Mouse (Mus musculus): ENCODE data around the gene Galns. TPM values are rescaled to one million over a fixed set of nuclear protein-coding genes. Genes with fewer than 3 reads are reported as not detected.

Galns gene
- polyA plus RNA-seq, 1 experiment from 2014 or later: 12.5 TPM

DNA sequence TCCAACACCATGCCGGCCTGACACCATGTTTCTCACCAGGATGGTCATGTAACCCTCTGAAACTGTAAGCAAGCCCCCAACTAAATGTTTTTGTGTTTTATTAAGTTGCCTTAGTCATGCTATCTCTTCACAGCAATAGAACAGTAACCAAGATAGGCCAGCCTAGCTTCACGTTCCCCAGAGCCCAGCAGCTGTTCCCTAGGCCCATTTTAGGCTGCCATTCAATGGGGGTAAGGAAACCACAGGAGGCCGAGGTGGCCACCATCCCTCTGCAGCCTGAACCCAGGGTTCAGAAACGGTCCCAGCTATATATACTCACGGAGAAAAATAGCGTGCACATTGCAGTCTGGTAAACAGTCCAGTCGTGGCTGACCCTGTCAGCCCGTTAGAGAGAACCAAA, 67.1 kb downstream of the Galns start:
- ATAC-seq (ENCODE audit: insufficient read depth) (no peak), DNase-seq (no peak)
- Histone ChIP-seq H3K27me3 (ENCODE audit: insufficient read depth, low read length) (no peaks in the 10 kb centered on the region), H3K9ac (no peak overlapping the region), H3K27ac (ENCODE audit: low read depth) (no peak overlapping the region), H3K4me2 (no peak overlapping the region), H3K4me3 (ENCODE audit: low read depth, low read length) (no peak overlapping the region), H3K36me3 (ENCODE audit: insufficient read depth) (peaks cover 29% of the 10 kb centered on the region; the same call in 1 of the 2 replicates), H3K9me3 (ENCODE audit: low read depth, low read length) (no peaks in the 10 kb centered on the region), H3K4me1 (ENCODE audit: insufficient read depth) (peaks cover 18% of the 10 kb centered on the region)
- TF ChIP-seq CTCF (IDR thresholded peaks at IDR 0.05; ENCODE audit: low read depth): no peak
- 88% methylated on average over 8 of the region's 8 CpGs for WGBS

DNA sequence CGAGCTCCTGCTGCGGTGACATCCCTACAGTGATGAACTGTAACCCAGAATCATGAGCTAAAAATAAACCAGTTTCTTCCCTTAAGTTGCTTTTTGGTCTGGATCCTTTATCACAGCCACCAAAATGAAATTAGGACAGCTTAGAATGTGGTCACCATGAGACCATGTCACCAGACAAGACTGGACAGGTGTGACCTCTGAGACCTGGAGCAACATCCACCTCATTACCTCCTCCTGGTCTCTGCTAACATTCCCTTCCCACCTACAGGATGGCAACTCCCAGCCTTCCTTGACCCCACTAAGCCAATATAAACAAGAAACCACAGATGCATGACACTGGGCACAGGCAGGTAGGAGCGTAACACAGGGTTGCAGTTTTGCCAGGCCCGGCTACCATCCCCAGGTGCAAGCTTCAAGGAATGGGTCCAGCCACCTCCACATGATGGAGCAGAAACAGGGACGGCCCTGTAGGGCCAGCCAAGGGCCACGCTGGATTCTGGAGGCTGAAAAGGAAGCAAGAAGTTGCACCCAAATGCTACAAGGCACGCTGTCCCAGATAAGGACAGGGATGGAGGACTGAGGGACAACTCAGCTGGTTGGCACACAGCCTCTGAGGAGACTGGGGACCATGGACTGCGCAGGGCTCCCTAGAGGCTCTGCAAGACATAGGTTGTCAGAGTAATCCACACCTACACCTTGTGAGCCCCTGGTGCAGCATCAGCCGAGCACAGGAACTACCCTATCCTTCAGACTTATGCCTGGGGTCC, 72.8 kb downstream of the Galns start:
- no peaks in the 10 kb centered on the region for H3K9me3 ChIP-seq (ENCODE audit: low read depth, low read length)
- H3K36me3 ChIP-seq (ENCODE audit: insufficient read depth): peaks cover 19% of the 10 kb centered on the region; the same call in 1 of the 2 replicates
- H3K4me1 ChIP-seq (ENCODE audit: insufficient read depth): peaks cover 20% of the 10 kb centered on the region
- H3K27me3 ChIP-seq (ENCODE audit: insufficient read depth, low read length): no peaks in the 10 kb centered on the region
- TF ChIP-seq CTCF (IDR thresholded peaks at IDR 0.05; ENCODE audit: low read depth): no peak
- H3K9ac ChIP-seq: no peak overlapping the region
- ATAC-seq (ENCODE audit: insufficient read depth): no peak
- H3K27ac ChIP-seq (ENCODE audit: low read depth): peak overlapping the region; percentile 93
- H3K4me2 ChIP-seq: no peak overlapping the region
- WGBS: 89% methylated on average over 9 of the region's 9 CpGs
- no peak overlapping the region for H3K4me3 ChIP-seq (ENCODE audit: low read depth, low read length)
- no peak for DNase-seq

DNA sequence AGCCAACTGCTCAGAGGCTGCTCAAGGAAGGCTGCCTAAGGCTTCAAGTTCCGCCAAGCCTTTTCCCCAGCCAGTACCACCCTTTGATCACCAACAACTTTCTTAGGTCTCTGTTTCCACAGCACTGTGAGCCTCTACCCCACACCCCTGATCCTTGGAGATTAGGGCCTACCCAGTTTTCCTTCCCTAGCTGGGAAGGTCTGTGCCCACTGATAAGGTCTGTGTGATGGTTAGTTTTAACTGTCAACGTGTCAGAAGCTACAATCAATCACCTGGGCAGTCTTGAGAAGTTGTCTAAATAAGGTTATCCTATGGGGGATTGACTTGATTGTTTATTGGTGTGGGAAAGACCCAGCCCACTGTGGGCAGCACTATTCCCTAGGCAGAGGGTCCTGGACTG, 73.5 kb downstream of the Galns start:
- no peak for TF ChIP-seq CTCF (IDR thresholded peaks at IDR 0.05; ENCODE audit: low read depth)
- DNase-seq (no peak), ATAC-seq (ENCODE audit: insufficient read depth) (0 out of 2 replicates have a peak, but pooled peaks have one; percentile 14)
- no peaks in the 10 kb centered on the region for H3K27me3 ChIP-seq (ENCODE audit: insufficient read depth, low read length)
- no peak overlapping the region for H3K4me3 ChIP-seq (ENCODE audit: low read depth, low read length)
- no peaks in the 10 kb centered on the region for H3K9me3 ChIP-seq (ENCODE audit: low read depth, low read length)
- H3K27ac ChIP-seq (ENCODE audit: low read depth): peak overlapping the region; percentile 93
- H3K9ac ChIP-seq: no peak overlapping the region
- H3K36me3 ChIP-seq (ENCODE audit: insufficient read depth): peaks cover 12% of the 10 kb centered on the region; the same call in 1 of the 2 replicates
- WGBS: 50% methylated on average over 2 of the region's 2 CpGs
- H3K4me2 ChIP-seq: no peak overlapping the region; the same call in 1 of the 2 replicates
- peaks cover 20% of the 10 kb centered on the region for H3K4me1 ChIP-seq (ENCODE audit: insufficient read depth)

GRCm38 (mm10) chr8:122537033-122537432, 74.2 kb downstream of the Galns start:
- Histone ChIP-seq H3K27me3 (ENCODE audit: insufficient read depth, low read length) (no peaks in the 10 kb centered on the region), H3K27ac (ENCODE audit: low read depth) (peak overlapping the region; percentile 93), H3K9me3 (ENCODE audit: low read depth, low read length) (no peaks in the 10 kb centered on the region), H3K36me3 (ENCODE audit: insufficient read depth) (peaks cover 6% of the 10 kb centered on the region; the same call in 1 of the 2 replicates), H3K4me2 (peak overlapping the region; percentile 36), H3K9ac (0 out of 2 replicates have a peak overlapping the region, but pooled peaks have one; percentile 13), H3K4me3 (ENCODE audit: low read depth, low read length) (no peak overlapping the region), H3K4me1 (ENCODE audit: insufficient read depth) (peaks cover 20% of the 10 kb centered on the region)
- WGBS: 8% methylated on average over 6 of the region's 6 CpGs
- no peak for TF ChIP-seq CTCF (IDR thresholded peaks at IDR 0.05; ENCODE audit: low read depth)
- DNase-seq (peak; percentile 88), ATAC-seq (ENCODE audit: insufficient read depth) (peak; percentile 86)

- TF ChIP-seq CTCF (IDR thresholded peaks at IDR 0.05; ENCODE audit: low read depth): no peak
- 0 out of 2 replicates have a peak overlapping the region, but pooled peaks have one; percentile 26 for H3K27ac ChIP-seq (ENCODE audit: low read depth)
- no peak overlapping the region for H3K4me3 ChIP-seq (ENCODE audit: low read depth, low read length)
- 68% methylated on average over 8 of the region's 8 CpGs for WGBS
- no peak overlapping the region for H3K9ac ChIP-seq
- H3K36me3 ChIP-seq (ENCODE audit: insufficient read depth): no peaks in the 10 kb centered on the region
- peaks cover 13% of the 10 kb centered on the region for H3K4me1 ChIP-seq (ENCODE audit: insufficient read depth)
- ATAC-seq (ENCODE audit: insufficient read depth) (no peak), DNase-seq (no peak)
- H3K9me3 ChIP-seq (ENCODE audit: low read depth, low read length): no peaks in the 10 kb centered on the region
- no peak overlapping the region for H3K4me2 ChIP-seq
- H3K27me3 ChIP-seq (ENCODE audit: insufficient read depth, low read length): no peaks in the 10 kb centered on the region
These were observed 80.0 kb downstream of the Galns start for GRCm38 (mm10) chr8:122531312-122531711.

DNA sequence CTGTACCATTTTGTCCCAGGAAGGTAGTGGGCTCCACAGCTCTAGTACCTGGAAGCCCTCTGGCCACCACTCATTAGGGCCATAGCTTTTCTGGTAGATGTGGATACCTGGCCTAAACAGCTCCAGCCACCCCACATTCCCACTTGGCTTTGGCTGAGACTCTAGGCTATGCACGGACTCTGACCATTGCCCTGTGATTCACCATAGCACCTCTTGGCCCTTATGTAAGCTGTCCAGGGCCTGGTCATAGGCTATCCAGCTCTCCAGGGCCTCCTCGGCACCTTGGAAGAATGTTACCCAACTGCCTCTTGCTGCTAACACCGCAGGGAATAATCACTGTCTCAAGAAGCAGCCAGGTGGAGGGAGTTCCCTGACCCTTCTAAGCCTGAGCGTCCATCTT, 82.1 kb downstream of the Galns start:
- Histone ChIP-seq H3K9ac (no peak overlapping the region), H3K4me1 (ENCODE audit: insufficient read depth) (peaks cover 28% of the 10 kb centered on the region), H3K27me3 (ENCODE audit: insufficient read depth, low read length) (no peaks in the 10 kb centered on the region), H3K4me3 (ENCODE audit: low read depth, low read length) (no peak overlapping the region), H3K4me2 (no peak overlapping the region), H3K36me3 (ENCODE audit: insufficient read depth) (0 out of 2 replicates have a peak, but pooled peaks cover 4% of the 10 kb centered on the region), H3K9me3 (ENCODE audit: low read depth, low read length) (no peaks in the 10 kb centered on the region), H3K27ac (ENCODE audit: low read depth) (no peak overlapping the region)
- 84% methylated on average over 4 of the region's 4 CpGs for WGBS
- TF ChIP-seq CTCF (IDR thresholded peaks at IDR 0.05; ENCODE audit: low read depth): no peak
- ATAC-seq (ENCODE audit: insufficient read depth): no peak
- DNase-seq: no peak

Small RNA genes lying within 50 kb of the gene (microRNA-seq; reads per million reads assigned to microRNA genes)
- gene Mir6396 (ENCODE audit: borderline number of aligned reads): not detected

Other genes with a start within 250 kb of the Galns start
- gene Zc3h18, start 234.9 kb downstream of the Galns start, polyA plus RNA-seq (2014; fragmentation: Nextera tagmentation; extraction: Ambion mirVana): 42.4 and 44.3 TPM in 2 replicates
- 0.27 TPM in 1 of 2 replicates, not detected in the other for gene Il17c, start 189.4 kb downstream of the Galns start, polyA plus RNA-seq (2014; fragmentation: Nextera tagmentation; extraction: Ambion mirVana)
- gene Cyba, start 178.5 kb downstream of the Galns start, polyA plus RNA-seq (2014; fragmentation: Nextera tagmentation; extraction: Ambion mirVana): 165 and 175 TPM in 2 replicates
- gene Mvd, start 168.0 kb downstream of the Galns start, polyA plus RNA-seq (2014; fragmentation: Nextera tagmentation; extraction: Ambion mirVana): 27.1 and 29.5 TPM in 2 replicates
- gene Snai3, start 150.7 kb downstream of the Galns start, polyA plus RNA-seq (2014; fragmentation: Nextera tagmentation; extraction: Ambion mirVana): 0.87 and 1.3 TPM in 2 replicates
- gene Rnf166, start 135.4 kb downstream of the Galns start, polyA plus RNA-seq (2014; fragmentation: Nextera tagmentation; extraction: Ambion mirVana): 34.7 and 37.2 TPM in 2 replicates
- 45.4 and 56.2 TPM in 2 replicates for gene Ctu2, start 135.3 kb downstream of the Galns start, polyA plus RNA-seq (2014; fragmentation: Nextera tagmentation; extraction: Ambion mirVana)
- 26.6 and 27.7 TPM in 2 replicates for gene Piezo1, start 60.1 kb downstream of the Galns start, polyA plus RNA-seq (2014; fragmentation: Nextera tagmentation; extraction: Ambion mirVana)
- 47.1 and 50.3 TPM in 2 replicates for gene Cdt1, start 43.4 kb downstream of the Galns start, polyA plus RNA-seq (2014; fragmentation: Nextera tagmentation; extraction: Ambion mirVana)
- gene Aprt, start 34.6 kb downstream of the Galns start, polyA plus RNA-seq (2014; fragmentation: Nextera tagmentation; extraction: Ambion mirVana): 338 and 366 TPM in 2 replicates
- 49.7 and 57.2 TPM in 2 replicates for gene Trappc2l, start 177 bp upstream of the Galns start, polyA plus RNA-seq (2014; fragmentation: Nextera tagmentation; extraction: Ambion mirVana)
- gene Pabpn1l, start 11.3 kb upstream of the Galns start, polyA plus RNA-seq (2014; fragmentation: Nextera tagmentation; extraction: Ambion mirVana): not detected in 2 replicates
- 4.7 and 5.7 TPM in 2 replicates for gene Cbfa2t3, start 87.6 kb upstream of the Galns start, polyA plus RNA-seq (2014; fragmentation: Nextera tagmentation; extraction: Ambion mirVana)
- 14.8 and 17.7 TPM in 2 replicates for gene Acsf3, start 164.0 kb upstream of the Galns start, polyA plus RNA-seq (2014; fragmentation: Nextera tagmentation; extraction: Ambion mirVana)
- gene Cdh15, start 236.5 kb upstream of the Galns start, polyA plus RNA-seq (2014; fragmentation: Nextera tagmentation; extraction: Ambion mirVana): 0.07 TPM in 1 of 2 replicates, not detected in the other

Measured in lung, embryonic 14.5 days (tissue).